Mouse (Mus musculus) spleen, postnatal 10 days (tissue): ENCODE results near the gene Ramac.
A peak's percentile ranks its signal among the peaks of the same experiment; 100 is the strongest.

Experiments
- DNase-seq, 2 experiments: peaks; one replicate each; pipeline ENCODE4 v3.0.0; 2021 to 2022; ENCODE audit warnings: low spot score in 2 of 2

Gene Ramac

DNA sequence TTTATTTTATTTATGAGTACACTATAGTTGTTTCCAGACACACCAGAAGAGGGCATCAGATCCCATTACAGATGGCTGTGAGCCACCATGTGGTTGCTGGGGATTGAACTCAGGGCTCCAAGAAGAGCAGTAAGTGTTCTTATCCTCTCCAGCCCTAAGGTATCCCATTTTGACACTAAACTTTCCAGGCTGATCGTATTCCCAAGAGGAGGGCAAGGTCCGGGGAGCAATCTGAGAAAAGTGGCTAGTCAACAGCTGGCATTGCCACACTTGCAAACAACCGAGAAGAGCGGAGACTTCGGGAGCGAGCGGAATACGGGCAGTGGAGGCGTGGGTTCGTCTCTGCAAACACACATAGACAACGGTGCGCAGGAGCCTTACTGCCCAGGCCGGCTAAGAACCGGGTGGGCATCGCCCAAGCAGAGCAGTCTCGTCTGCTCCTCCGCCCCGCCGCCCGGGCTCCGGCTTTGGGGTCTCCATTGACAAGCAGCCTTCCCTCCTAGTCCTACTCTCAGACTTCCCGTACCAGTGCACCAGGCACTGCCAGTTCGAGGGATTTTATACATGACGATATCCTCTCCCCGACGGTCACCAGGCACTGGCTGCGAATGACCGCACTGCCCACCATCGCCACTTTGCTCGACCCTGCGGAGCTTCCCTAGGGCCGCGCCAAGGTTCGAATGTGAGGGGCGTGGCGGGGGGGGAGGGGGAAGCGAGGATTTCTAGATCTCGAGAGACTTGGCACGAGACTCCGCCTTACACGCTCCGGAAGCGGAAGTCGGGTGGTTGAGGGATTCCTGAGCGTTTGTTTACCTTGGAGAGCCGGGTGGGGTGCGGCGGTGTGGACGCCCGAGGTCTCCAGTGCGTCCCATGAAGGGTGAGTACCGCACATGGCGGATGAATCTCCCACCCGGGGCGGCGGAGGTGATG is at the start of gene Ramac:
Ramac (plus strand) TSS at position 746 of the 930 bp plus-strand sequence.
- peak; percentile 76 to 92 for DNase-seq

DNA sequence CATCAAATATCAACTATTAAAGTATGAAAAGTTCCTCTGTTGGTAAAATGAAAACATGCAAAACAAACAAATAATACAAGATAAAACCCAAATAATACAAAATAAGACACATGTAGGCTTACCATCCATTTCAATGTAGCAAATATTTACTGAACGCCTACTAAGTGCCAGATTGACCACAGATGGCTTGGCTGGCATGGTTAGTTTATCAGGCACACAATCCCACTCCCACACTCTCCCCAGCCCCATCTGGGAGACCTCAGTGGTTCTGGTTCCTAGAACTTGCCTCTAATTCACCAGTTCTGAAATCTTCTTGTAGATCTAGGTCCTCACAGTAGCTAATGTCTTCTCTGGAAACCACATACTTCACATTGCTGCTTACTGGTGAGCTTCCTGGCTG is 44.1 kb upstream of the Ramac start:
- no peak for DNase-seq

DNA sequence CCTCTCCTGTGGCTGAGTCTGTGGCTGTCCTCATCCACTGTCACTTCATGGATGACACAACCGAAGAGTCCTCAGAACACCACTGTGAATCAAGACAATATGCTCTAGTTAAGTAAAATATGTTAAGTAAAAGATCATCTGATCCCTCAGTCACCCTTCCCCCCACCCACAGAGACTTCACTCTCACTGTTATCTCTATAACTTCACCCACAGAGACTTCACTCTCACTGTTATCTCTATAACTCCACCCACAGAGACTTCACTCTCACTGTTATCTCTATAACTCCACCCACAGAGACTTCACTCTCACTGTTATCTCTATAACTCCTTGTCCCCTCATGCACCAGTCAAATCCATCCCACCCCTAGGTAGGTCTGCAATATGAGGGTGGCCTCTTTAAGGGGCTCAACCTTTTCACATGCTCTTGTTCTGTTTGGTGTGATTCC is 43.5 kb upstream of the Ramac start:
- no peak for DNase-seq

DNA sequence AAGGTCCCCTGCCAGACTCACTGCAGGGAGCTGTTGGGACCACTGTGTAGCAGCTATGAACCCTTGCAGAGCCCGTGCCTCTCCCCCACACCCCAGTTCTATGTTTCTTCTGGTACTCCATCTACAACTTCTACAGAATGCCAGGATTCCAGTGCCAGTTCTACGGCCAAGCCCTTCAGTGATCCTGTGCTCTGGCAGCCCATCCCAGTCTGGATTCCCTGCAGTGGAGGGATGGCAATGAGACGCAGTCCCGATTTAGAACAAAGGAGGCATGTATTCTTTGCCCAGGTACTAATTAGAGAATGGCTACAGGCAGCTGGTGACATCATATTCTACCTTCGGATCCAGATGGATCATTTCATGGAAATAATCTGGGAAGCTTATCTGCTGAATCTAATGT is 41.5 kb upstream of the Ramac start:
- DNase-seq = no peak

DNA sequence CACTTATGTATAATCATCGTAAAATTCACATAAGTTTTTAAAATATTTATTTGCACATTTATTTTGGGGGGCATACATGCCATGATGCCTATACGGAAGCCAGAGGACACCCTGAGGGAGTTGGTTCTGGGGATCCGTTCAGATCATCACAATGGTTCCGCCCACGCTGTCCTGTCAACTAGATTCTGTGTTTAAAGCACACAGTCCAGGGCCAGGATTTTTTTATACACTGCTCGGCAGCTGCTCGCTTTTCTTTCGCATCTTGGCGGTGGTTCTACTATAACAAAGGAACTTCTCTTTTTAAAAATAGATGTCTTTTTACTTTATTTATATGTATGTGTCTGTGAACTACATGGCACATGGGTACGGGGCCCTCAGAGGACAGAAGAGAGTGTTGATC is 38.9 kb upstream of the Ramac start:
- no peak for DNase-seq

DNA sequence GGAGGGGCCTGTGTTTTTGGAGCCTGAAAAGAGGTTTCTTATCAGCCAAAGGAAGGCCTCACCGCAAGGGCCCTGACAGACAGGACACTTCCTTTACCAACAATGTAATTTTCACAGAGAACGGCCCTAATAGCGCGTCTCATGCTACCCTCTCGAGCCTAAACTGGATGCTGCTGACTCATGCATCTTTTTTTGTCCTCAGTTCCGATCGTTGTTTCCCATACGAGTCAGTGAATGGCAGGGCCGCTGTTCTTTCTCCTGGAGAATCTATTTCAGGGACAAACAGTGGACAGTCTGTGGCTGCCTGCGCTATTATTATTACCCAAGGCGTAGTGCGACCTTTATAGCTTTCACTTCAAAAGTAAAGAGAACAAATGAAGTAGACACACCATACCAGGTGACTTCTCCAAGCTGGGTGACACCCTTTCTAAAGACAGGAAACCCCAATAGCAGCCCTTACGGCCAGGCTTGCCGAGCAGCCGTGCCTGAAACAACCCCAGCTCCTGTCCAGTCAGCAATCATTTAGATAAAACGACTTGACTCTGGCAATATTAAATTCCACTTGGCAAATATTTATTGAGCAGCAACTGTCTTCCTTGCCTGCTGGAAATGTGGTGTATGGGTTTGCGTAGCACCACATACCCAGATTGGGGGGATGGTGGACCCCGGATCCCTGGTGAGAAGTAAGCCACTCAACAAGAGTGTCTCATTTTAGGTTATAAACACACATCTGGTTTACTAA is 36.6 kb upstream of the Ramac start:
- no peak for DNase-seq

DNA sequence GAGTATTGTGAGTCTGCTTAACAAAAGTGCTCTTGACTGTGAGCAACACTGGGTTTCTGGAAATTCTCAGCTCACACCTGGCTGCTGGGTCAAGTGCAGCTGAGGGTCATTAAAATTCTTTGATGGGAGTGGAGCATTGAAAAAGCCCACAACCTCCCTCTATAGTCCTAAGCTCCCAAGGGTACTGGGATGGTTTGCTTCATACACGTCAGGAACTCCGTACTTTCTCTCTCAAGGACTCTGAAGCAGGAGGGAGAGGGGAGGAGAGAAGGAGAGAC is 36.1 kb upstream of the Ramac start:
- no peak for DNase-seq

DNA sequence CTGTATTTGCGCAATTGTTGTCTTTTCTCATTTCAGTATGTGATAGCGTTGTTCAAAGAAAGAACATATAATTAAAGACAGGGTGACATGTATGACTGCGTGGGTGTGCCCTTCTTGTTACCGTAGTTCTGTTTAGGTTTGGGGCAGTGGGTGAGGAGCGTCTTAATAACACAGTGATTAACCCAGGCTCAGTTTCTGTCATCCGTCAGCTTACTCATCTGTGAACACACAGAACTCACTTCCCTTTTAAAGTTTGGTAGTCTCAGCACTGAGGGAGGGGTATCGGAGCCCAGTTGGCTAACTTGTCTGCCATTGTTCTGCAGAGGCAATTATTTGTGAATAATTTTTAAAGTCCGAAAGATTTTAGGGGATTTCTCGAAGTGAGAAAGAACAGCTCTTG is 35.0 kb upstream of the Ramac start:
- no peak for DNase-seq

DNA sequence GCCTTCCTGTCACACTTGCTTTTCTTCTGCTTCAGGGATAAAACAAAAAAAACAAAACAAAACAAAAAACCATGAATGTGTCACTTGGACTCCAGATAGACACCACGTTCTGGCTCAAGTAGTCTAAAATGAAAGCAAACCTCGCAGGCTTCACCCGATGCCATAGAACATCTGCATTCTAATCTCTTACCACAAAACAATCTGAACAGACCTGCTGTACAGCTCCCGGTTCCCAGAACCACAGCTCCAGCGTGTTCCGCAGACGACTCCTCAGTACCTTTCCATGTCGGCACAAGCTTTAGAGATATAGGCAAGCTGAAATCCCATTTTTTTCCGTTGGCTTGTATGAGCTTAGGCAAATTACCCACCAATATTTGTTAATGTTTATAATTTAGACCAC is 32.9 kb upstream of the Ramac start:
- DNase-seq = no peak

DNA sequence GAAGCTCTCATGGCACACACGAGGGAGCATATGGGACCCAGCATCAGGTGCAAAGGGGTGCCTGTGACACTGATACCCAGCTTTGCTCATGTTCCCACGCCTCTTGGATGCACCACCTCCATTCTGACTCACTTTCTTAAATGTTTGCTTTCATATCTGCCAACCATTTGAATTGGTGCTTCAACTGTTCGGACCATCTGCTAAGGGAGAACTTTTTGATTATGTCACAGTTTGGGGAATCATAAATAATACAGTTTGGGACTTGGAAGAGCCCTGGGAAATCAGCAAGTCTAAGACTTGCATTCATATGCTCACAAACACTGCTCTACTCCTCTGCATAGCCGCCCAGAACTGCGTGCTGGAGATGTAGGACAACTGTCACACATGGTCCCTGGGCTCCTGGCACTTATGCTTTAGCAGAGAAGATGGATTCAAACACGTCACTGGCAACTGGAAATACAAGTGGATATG is 31.5 kb upstream of the Ramac start:
- DNase-seq = no peak

DNA sequence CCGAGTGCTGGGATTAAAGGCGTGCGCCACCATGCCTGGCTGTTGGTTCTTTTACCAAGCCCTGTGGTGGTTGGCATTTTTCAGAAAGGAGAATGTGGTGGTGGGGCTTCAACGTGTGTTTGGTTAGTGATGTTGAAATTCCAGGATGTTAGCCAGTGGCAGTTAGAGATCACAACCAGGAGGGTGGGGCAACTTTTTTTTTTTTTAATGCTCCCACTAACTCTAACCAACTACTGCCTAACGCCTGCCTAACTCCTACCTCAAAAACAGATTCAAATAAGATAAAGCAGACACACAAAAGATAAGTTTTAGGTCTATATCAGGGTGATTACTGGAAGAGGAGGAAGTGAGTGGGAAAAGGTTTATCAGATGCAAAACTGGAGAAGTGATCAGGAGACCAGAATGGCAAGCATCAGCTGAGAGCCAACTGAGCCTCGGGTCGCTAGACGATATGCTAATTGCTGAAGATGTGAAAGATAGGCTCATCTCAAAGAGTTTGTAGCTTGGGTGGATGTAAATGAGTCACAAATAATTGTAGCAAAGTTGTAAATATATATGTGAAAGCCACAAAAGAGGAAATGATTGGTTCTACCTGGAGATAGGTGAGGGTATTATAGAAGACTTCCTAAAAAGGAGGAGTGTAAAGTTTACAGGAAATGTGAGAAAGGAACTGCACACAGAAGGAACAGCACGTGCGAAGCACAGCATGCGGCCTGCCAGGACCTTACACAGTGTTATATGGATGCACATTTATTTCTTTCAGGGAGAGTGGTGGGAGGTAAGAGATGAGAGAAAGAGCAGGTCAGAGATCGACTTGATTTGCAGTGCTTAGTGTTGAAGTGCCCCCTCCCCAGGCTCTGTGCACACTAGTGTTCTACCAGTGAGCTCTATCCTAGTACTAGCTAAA is 30.3 kb upstream of the Ramac start:
- no peak for DNase-seq

DNA sequence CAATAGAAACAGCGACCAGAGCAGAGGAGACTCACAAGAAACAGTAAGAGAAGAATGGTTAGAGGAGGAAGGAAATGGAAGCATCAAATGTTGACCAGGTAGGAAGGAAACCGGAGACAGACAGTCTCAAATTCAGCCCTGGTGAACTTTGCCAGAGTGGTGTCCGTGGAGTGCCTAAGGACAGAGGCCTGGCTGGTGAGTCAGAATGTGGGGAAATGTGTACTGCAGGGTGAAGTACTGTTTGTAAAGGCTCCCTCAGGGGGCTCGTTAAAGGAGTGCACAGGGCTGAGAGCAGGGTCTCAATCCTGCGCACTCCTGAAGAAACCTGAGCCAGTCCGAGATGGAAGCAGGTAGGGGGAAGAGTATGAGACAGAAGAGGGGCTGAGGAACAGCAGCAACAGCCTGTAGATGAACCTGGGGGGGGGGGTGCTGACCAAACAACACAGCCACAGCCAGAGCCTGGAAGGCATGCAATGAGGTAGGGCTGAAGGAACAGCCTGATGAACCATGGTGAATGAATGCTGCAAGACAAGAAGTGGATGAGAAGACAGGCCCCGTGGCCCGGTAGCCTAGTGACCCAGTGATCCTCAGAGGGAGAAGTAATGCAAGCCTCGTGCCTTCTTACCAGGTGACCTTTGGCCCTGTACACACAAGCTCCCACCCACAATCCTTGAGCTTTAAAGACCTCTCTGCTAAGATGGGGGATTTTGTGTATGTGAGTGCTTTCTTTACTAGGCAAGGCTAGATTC is 27.3 kb upstream of the Ramac start:
- no peak for DNase-seq

DNA sequence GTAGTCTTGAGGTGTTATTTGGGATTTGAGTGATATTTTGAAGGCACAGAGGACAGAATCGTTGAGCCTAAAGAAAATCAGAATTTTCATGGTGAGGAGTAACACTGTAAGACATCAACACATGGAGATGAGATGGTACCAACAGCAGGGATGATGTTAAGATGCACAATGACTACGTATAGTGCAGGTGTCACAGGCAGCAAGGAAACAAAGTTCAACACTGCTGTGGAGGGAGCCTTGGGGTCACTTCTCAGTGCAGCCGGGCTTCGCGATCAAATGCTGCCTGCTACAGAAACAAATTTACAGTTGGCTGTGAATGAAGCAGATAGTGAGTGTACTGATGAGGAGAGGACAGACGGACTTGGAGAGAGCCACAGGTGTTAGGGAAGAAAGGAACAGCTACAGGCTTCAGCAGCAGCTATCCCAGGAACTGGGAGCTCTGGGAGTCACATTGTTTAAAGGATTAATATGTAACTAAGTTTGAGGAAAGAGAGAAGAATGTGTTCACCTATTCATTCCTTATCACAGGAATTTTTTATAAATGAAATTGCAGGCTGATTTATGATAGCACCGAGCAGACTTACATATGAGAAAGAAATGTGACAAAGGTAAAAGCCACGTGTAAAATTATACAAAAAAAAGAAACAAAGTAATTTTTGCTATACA is 23.9 kb upstream of the Ramac start:
- no peak for DNase-seq

DNA sequence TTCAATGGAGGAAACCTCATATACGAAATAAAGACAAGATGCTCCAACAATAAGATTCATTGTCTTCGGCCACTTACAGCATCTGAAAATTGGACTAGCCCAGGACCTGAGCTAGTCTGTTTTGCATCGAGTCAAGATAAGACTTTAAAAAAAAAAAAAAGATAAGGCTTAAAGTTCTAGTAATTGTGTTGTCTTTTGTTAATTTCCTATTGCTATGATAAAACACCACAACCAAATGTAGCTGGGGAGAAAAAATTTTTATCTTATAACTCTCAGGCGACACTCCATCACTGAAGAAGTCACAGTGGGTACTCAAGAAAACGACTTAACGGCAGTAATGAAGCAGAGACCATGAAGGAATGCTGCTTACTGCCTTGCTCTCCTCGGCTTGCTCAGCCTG is 22.7 kb upstream of the Ramac start:
- DNase-seq = no peak

DNA sequence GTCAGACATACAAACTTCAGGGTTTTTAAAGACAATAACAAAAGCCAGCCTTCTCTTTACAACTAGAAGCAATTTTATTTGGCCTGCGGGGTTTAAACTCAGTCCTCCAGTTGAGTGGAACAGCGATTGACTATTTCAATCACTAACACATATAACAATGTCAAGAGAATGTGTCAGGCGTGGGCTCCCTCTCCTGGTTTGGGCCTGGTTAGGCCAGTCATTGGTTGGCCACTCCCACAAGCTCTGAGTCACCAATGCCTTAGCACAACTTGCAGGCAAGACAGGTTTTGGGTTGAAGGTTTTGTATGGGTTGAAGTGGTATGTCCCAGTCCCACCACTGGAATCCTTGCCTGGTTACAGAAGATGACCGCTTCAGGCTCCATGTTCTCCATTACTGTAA is 18.6 kb upstream of the Ramac start:
- no peak for DNase-seq

DNA sequence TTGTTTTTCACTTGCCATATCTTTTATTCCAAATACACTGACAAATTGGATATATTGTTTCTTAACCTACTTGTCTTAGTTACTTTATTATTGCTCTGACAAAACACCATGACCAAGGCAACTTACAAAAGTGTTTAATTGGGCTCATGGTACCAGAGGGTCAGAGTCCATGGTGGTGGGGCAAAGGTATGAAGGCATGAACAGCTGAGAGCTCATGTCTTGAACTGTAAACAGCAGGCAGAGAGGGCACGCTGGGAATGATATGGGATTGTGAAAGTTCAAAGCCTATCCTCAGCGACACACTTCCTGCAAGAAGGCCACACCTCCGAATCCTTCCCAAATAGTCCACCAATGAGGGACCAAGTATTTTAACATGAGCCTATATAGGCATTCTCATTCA is 14.8 kb upstream of the Ramac start:
- no peak for DNase-seq

DNA sequence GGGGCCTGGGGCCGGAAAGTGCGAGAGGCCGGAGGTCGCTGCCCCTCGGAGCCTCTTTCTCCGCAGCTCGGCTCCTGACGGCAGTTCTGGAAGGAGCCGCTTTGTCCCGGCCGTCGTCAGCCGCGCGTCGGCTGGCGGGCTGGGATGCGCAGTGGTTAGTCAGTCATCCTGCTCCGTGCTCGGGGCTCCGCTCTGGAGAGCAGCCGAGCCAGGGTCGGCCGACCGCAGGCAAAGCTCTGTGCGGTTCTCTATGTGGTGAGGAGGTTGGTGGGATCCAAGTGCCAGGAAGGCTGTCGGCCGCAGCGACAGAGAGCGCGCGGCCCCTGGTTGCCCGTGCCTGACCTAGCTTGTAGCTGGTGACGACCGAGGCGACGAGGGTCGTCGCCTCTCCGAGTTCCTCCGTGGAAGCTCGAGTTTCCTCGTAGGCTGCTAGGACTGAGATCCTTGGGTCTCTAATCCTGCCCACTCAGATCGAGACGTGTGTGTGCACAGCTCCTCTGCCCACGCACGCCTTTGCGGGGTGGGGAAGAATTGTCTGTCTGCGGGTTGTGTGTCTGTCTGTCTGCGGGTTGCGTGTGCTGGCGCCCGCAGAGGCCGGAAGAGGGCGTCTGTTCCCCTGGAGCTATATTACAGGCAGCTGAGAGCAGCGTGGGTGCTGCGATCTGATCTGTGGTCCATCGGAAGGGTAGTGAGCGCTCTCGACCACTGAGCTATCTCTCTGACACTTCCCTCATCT is 553 bp downstream of the Ramac start:
- DNase-seq = peak; percentile 55 to 66

DNA sequence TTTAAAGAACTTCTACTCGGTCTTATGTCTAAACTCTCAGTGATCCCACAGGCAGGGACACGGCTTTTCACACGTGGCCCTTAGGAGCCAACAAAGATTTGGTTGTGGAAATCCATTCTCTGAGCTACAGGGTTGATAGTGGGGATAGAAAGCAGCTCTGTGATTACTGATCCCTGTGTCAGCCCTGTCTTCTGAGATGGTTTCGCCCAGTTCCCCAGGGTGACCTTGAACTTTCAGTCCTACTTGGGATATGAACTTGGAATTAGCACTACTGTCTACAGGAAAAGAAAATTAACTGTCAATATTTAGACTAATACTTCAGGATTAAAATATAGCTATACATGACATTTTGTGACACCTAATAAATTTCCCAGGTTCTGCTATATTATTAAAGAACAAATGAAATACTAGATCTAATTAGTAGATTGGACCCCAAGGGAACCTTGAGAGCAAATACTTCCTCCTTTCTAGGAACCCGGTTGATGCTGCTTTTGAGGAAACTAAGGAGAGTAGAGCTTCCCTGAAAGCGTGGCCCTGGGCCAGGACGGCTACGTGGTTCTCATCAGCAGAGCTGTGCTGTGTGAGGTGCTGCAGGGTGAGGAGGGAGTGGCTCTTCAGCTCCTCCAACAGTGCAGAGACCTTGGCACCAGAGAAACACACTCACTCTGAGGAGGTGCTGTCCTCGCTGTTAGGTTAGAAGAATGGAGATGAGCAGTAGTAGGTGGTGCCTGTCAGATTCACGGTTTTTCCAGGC is 10.2 kb downstream of the Ramac start:
- no peak for DNase-seq

DNA sequence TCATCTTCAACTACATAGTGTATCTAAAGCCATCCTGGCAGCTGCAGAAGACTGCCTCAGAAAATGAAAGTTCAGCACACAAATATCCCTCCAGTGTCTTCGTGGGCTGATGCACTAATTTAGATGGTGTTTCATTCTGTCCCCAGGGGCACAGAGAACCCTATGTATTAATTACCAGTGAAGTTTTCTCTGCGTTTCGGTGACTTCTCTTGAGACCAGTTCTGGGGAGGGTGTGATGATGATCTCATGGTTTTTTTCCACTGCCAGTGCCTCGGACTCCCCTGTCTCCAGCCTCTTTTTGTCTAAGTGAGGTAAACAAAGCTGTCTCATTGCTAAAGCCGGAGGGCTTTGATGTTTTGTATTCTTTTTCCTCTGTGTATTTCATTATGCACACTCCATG is 12.6 kb downstream of the Ramac start:
- no peak for DNase-seq
